Mouse (Mus musculus) limb, embryonic 14.5 days (tissue): ENCODE data around the gene Izumo2. TPM values are rescaled to one million over a fixed set of nuclear protein-coding genes. Genes with fewer than 3 reads are reported as not detected.
"Not testable (repeated sequence)": the region's sequence is repeated elsewhere in the genome, so short reads cannot be mapped to it uniquely, and the experiment has no call there.

Experiments
- ATAC-seq: fragments of 200-750 bp; cut with Nextera tagmentation; 2 replicates; pipeline ENCODE4 v1.8.0; 2017; ENCODE audit warnings: low read depth, moderate number of reproducible peaks, moderate TSS enrichment; ENCODE audit not compliant: low FRiP score
- DNase-seq: peaks from one replicate; pipeline ENCODE4 v3.0.0-alpha.2; 2015; ENCODE audit warnings: low spot score
- H3K27ac ChIP-seq: fragments of 300-500 bp; sonication (generic); replicated peaks from 2 replicates; pipeline ENCODE4 v1.5.1; 2014; ENCODE audit warnings: low read depth, mild to moderate bottlenecking, low read length, moderate library complexity, mixed read lengths
- H3K27me3 ChIP-seq: fragments of 300-500 bp; sonication (generic); 2 replicates; pipeline ENCODE4 v1.6.1; 2014; ENCODE audit warnings: low read length, mixed read lengths; ENCODE audit not compliant: control insufficient read depth, insufficient read depth
- H3K36me3 ChIP-seq: fragments of 300-500 bp; sonication (generic); 2 replicates; pipeline ENCODE4 v1.6.1; 2014; ENCODE audit warnings: mild to moderate bottlenecking, low read length, moderate library complexity, mixed read lengths; ENCODE audit not compliant: control insufficient read depth, insufficient read depth
- H3K4me1 ChIP-seq: fragments of 300-500 bp; sonication (generic); 2 replicates; pipeline ENCODE4 v1.6.1; 2014; ENCODE audit warnings: antibody characterized with exemption, low read length, mixed read lengths; ENCODE audit not compliant: control insufficient read depth, insufficient read depth
- H3K4me2 ChIP-seq: fragments of 300-500 bp; sonication (generic); replicated peaks from 2 replicates; pipeline ENCODE4 v1.6.1; 2014; ENCODE audit warnings: low read depth, mild to moderate bottlenecking, low read length, moderate library complexity; ENCODE audit not compliant: severe bottlenecking
- H3K4me3 ChIP-seq: fragments of 300-500 bp; sonication (generic); replicated peaks from 2 replicates; pipeline ENCODE4 v1.5.1; 2014; ENCODE audit warnings: low read length
- H3K9ac ChIP-seq: fragments of 300-500 bp; sonication (generic); 2 replicates; pipeline ENCODE4 v1.6.1; 2014; ENCODE audit warnings: mild to moderate bottlenecking, low read depth, low read length, moderate library complexity; ENCODE audit not compliant: severe bottlenecking
- H3K9me3 ChIP-seq: fragments of 300-500 bp; sonication (generic); 2 replicates; pipeline ENCODE4 v1.6.1; 2016; ENCODE audit warnings: low read length; ENCODE audit not compliant: control insufficient read depth
- POLR2A ChIP-seq: fragments of 200-500 bp; IDR thresholded peaks from 2 replicates; pipeline ENCODE4 v1.8.0; 2012; ENCODE audit warnings: inconsistent platforms, mild to moderate bottlenecking, moderate library complexity, borderline replicate concordance; ENCODE audit not compliant: insufficient read depth, insufficient read length; ENCODE audit errors: extremely low read depth
- WGBS: fragments of 180-500 bp; shearing (Covaris S2); extraction: QIAGEN DNeasy Blood & Tissue Kit; methylation state at CpG from one replicate; pipeline ENCODE4 v1.1.7; 2014; 5-methylcytosine and 5-hydroxymethylcytosine counted together
- polyA plus RNA-seq, 2 experiments: library from polyadenylated mRNA; depleted of rRNA in 1 of 2; stranded (reverse) in 1 of 2; unstranded in 1 of 2; fragments of >200 nt; fragmentation: Nextera tagmentation in 1 of 2; extraction: Ambion mirVana in 1 of 2; gene quantifications; 2 replicates each; pipeline versions ENCODE4 v1.2.1 to v1.2.3; 2012 to 2014

Gene Izumo2
- polyA plus RNA-seq, 2 experiments, result not detected

DNA sequence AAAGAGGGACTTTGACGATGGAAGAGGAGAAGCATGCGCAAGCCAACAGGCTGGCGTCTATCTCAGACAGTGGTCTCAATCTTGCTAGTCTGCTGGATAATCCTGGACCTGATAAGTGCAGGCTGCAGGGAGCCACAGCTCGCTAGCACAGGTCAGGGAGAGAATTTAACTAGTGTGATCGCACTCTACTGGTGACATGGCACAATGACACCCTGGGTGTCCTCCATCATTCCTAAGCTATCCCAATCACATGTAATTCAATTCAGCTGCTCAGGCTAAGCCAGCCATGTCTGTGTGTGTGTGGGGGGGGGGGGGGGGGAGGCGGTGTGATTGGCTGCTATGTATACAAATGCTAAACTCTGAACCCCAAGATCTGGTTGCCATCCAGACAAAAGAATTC lies 6.6 kb upstream of the Izumo2 start:
- H3K36me3 ChIP-seq, result no peaks in the 10 kb centered on the region
- no peak overlapping the region for H3K27ac ChIP-seq
- no peak overlapping the region for H3K4me3 ChIP-seq
- no peak overlapping the region for H3K9ac ChIP-seq
- no peak overlapping the region for H3K4me2 ChIP-seq
- peaks cover 5% of the 10 kb centered on the region; the same call in 1 of the 2 replicates for H3K4me1 ChIP-seq
- no peak for TF ChIP-seq POLR2A
- H3K27me3 ChIP-seq, result no peaks in the 10 kb centered on the region
- DNase-seq (peak; percentile 53), ATAC-seq (0 out of 2 replicates have a peak, but pooled peaks have one; percentile 21)
- H3K9me3 ChIP-seq, result no peaks in the 10 kb centered on the region
- WGBS, result 9% methylated on average over 6 of the region's 6 CpGs

DNA sequence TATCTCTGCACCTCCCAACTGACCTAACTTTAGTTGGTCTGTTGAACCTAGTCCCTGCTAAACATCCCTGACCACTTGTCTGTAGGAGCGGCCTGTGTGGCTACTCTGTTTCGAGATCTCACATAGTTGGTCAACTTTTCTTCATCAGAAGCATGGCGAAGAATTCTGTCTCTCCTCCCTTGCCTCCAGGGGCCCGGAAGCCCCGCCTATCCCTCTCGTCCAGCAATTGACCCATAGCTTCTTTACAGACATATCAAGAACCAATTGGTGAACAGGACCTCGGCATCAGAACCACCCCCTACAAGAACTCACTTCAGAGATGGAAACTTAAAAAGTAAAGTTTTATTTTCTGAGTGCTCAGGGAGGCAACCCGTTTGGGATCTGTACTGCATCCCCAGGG lies 5.6 kb upstream of the Izumo2 start:
- H3K27ac ChIP-seq, result no peak overlapping the region
- no peaks in the 10 kb centered on the region for H3K27me3 ChIP-seq
- no peaks in the 10 kb centered on the region for H3K9me3 ChIP-seq
- no peak overlapping the region for H3K9ac ChIP-seq
- DNase-seq (no peak), ATAC-seq (no peak)
- H3K4me1 ChIP-seq, result no peaks in the 10 kb centered on the region
- H3K36me3 ChIP-seq, result no peaks in the 10 kb centered on the region
- H3K4me3 ChIP-seq, result no peak overlapping the region
- 78% methylated on average over 8 of the region's 8 CpGs for WGBS
- H3K4me2 ChIP-seq, result no peak overlapping the region
- TF ChIP-seq POLR2A, result no peak

DNA sequence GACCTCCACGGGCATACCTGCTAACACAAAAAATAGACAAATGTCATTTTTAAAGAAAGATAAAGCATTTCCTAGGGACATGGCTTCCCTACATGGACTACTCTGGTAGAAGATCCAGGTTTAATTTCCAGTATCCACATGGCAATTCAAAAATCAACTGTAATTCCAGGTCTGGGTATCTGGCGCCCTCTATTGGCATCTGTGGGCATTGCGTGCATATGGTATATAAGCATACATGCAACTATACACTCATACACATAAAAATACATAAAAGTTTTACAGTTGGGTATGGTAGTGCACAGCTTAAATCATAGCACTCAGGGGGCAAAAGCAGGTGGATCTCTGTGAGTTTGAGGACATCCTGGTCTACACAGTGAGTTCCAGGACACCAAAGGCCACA lies 4.2 kb upstream of the Izumo2 start:
- 54% methylated on average over 3 of the region's 3 CpGs for WGBS
- TF ChIP-seq POLR2A, result no peak
- no peaks in the 10 kb centered on the region for H3K9me3 ChIP-seq
- no peaks in the 10 kb centered on the region for H3K27me3 ChIP-seq
- ATAC-seq (no peak), DNase-seq (no peak)
- H3K27ac ChIP-seq, result no peak overlapping the region
- no peaks in the 10 kb centered on the region for H3K36me3 ChIP-seq
- H3K4me2 ChIP-seq, result no peak overlapping the region
- no peaks in the 10 kb centered on the region for H3K4me1 ChIP-seq
- no peak overlapping the region for H3K4me3 ChIP-seq
- no peak overlapping the region for H3K9ac ChIP-seq

DNA sequence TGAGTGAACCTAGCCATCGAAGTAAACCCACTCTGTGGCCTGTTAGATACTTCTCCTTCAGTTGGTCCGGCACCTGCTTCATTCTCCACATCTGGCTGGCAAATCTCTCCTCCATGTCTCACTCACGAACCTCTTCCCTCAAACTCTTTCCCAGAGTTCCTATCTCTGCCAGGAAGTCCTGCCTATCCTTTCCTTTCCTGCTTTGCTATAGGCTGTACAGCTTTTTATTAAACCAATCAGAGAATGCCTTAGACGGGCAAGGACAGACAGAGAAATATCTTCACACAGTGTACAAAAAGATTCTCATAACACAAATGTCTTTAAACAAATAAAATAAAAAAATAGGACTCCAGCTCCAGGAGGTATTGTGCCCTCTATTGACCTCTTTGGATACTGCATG lies 3.5 kb upstream of the Izumo2 start:
- no peak overlapping the region for H3K27ac ChIP-seq
- no peak overlapping the region for H3K4me3 ChIP-seq
- 83% methylated on average over 4 of the region's 4 CpGs for WGBS
- H3K36me3 ChIP-seq, result no peaks in the 10 kb centered on the region
- H3K4me1 ChIP-seq, result no peaks in the 10 kb centered on the region
- no peaks in the 10 kb centered on the region for H3K27me3 ChIP-seq
- H3K9ac ChIP-seq, result no peak overlapping the region
- DNase-seq, result no peak
- TF ChIP-seq POLR2A, result no peak
- no peaks in the 10 kb centered on the region for H3K9me3 ChIP-seq
- ATAC-seq, result no peak
- no peak overlapping the region for H3K4me2 ChIP-seq

DNA sequence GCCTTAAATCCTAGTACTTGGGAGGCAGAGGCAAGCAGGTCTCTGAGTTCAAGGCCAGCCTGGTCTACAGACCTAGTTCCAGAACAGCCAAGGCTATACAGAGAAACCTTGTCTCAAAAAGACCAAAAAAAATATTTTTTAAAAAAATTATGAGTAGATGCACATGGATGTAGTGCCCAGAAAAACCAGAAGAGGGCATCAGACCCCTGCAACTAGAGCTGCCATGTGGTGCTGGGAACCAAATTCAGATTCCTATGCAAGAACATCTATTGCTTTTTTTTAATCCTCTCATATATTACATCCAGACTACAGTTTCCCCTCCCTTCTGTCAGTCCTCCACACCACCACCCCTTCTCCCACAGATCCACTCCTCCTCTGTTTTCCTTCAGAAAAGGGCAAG lies 2.2 kb upstream of the Izumo2 start:
- H3K36me3 ChIP-seq, result no peaks in the 10 kb centered on the region
- no peak overlapping the region for H3K27ac ChIP-seq
- H3K4me3 ChIP-seq, result no peak overlapping the region
- no peaks in the 10 kb centered on the region for H3K9me3 ChIP-seq
- ATAC-seq (no peak), DNase-seq (no peak)
- H3K4me1 ChIP-seq, result no peaks in the 10 kb centered on the region
- no peaks in the 10 kb centered on the region for H3K27me3 ChIP-seq
- TF ChIP-seq POLR2A, result no peak
- no peak overlapping the region for H3K9ac ChIP-seq
- H3K4me2 ChIP-seq, result no peak overlapping the region

DNA sequence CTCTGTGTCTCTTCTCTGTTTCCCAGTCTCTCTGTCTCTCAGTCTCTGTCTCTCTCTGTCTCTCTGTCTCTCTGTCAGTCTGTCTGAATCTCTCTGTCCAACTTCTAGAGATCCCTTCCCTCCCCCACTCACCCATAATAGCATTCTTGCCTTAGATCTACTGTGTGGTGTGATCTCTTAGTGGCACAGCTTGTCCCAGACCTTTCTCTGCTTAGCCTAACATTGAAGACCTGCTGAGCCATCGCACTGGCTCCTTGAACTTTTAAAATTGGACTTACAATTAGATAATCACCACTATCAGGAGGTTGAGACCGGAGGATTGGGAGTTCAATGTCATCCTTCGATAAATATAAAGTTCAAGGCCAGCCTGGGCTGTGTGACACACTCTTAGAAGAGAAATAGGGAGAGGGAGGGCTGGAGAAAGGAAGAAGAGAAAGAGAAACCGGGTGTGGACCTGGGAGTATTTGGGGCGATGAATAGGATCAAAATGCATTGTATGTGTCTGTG lies 1.3 kb upstream of the Izumo2 start:
- DNase-seq (no peak), ATAC-seq (no peak)
- Histone ChIP-seq H3K4me1 (no peaks in the 10 kb centered on the region), H3K9me3 (no peaks in the 10 kb centered on the region), H3K36me3 (no peaks in the 10 kb centered on the region), H3K27ac (no peak overlapping the region), H3K9ac (no peak overlapping the region), H3K4me2 (no peak overlapping the region), H3K4me3 (no peak overlapping the region), H3K27me3 (no peaks in the 10 kb centered on the region)
- 90% methylated on average over 5 of the region's 5 CpGs for WGBS
- TF ChIP-seq POLR2A, result no peak

DNA sequence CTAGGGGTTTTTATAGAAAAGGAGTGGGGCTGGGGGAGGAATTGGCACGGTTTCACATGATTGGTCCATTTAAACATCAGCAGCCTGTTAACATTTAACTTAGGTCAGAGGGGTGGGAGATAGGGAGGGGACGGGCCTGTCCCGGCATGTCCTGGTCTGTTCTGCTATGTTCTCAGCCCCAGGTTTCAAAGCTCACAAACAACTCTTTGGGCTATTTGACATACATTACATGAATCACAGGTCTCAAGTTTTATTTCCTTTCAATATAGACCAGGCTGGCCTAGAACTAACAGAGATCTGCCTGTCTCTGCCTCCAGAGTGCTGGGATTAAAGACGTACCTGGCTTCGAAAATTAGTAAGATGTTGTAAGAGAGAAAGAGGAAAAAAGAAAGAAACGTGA lies 449 bp upstream of the Izumo2 start:
- H3K36me3 ChIP-seq, H3K27me3 ChIP-seq, H3K27ac ChIP-seq, H3K4me2 ChIP-seq, H3K9me3 ChIP-seq, ATAC-seq, DNase-seq, H3K4me3 ChIP-seq, H3K4me1 ChIP-seq, H3K9ac ChIP-seq: not testable (repeated sequence)
- 90% methylated on average over 5 of the region's 6 CpGs for WGBS
